Mouse (Mus musculus) midbrain, embryonic 15.5 days (tissue): ENCODE measurements at regions not wholly inside any gene's neighbourhood (a gene's known extent, or its start where the extent isn't known, plus 50 kb on each side); places are given as distances from the start of the nearest gene placed in this dataset.
"Not testable (repeated sequence)": the region's sequence is repeated elsewhere in the genome, so short reads cannot be mapped to it uniquely, and the experiment has no call there.

Experiments used
- ATAC-seq: fragments of 200-750 bp; cut with Nextera tagmentation; replicated peaks from 2 replicates; pipeline ENCODE4 v1.8.0; 2017; ENCODE audit warnings: moderate TSS enrichment
- H3K27ac ChIP-seq: fragments of 300-500 bp; sonication (generic); 2 replicates; pipeline ENCODE4 v1.5.1; 2015; ENCODE audit warnings: mild to moderate bottlenecking, inconsistent platforms
- H3K27me3 ChIP-seq: fragments of 300-500 bp; sonication (generic); replicated peaks from 2 replicates; pipeline ENCODE4 v1.6.1; 2015; ENCODE audit warnings: inconsistent platforms
- H3K36me3 ChIP-seq: fragments of 300-500 bp; sonication (generic); replicated peaks from 2 replicates; pipeline ENCODE4 v1.6.1; 2015; ENCODE audit warnings: inconsistent platforms
- H3K4me1 ChIP-seq: fragments of 300-500 bp; sonication (generic); 2 replicates; pipeline ENCODE4 v1.6.1; 2015; ENCODE audit warnings: inconsistent platforms
- H3K4me2 ChIP-seq: fragments of 300-500 bp; sonication (generic); 2 replicates; pipeline ENCODE4 v1.6.1; 2015; ENCODE audit warnings: inconsistent platforms, mild to moderate bottlenecking, moderate library complexity
- H3K4me3 ChIP-seq: fragments of 300-500 bp; sonication (generic); 2 replicates; pipeline ENCODE4 v1.5.1; 2015; ENCODE audit warnings: mild to moderate bottlenecking, inconsistent platforms
- H3K9ac ChIP-seq: fragments of 300-500 bp; sonication (generic); 2 replicates; pipeline ENCODE4 v1.6.1; 2015; ENCODE audit warnings: mild to moderate bottlenecking, inconsistent platforms
- H3K9me3 ChIP-seq: fragments of 300-500 bp; sonication (generic); 2 replicates; pipeline ENCODE4 v1.6.1; 2016; ENCODE audit warnings: inconsistent platforms
- WGBS: fragments of 180-500 bp; shearing (Covaris S2); methylation state at CpG from one replicate; pipeline ENCODE4 v1.1.7; 2015; ENCODE audit warnings: mixed read lengths; 5-methylcytosine and 5-hydroxymethylcytosine counted together

DNA sequence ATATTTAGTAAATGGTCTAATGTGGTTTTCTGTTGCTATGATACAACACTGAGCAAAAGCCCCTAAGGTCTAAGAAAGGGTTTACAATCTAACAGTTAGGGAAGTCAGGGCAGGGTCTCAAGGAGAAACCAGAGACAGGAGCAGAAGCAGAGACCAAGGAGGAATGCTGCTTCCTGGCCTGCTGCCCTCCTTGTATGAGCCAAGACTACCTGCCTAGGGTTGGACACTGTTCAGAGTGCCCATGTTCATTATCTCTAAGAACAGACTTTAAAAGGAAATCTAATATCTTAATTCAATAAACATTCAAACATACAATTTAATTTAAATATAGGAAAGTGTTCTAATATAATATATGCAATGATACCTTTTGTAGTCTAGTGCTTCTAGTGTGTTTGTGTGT, 63.0 kb upstream of the Tmem106b start:
- no peaks in the 10 kb centered on the region for H3K36me3 ChIP-seq
- no peaks in the 10 kb centered on the region for H3K9me3 ChIP-seq
- H3K9ac ChIP-seq, result no peak overlapping the region
- ATAC-seq, result no peak
- no peak overlapping the region for H3K27ac ChIP-seq
- H3K27me3 ChIP-seq, result no peaks in the 10 kb centered on the region
- no peak overlapping the region for H3K4me3 ChIP-seq
- no peak overlapping the region for H3K4me2 ChIP-seq
- H3K4me1 ChIP-seq, result no peaks in the 10 kb centered on the region

GRCm38 (mm10) chr6:12994701-12995100, 74.9 kb upstream of the Tmem106b start:
- ATAC-seq, result no peak
- WGBS, result 86% methylated on average over 2 of the region's 2 CpGs
- H3K4me2 ChIP-seq, result no peak overlapping the region

GRCm38 (mm10) chr6:12993772-12994171, 75.8 kb upstream of the Tmem106b start:
- Histone ChIP-seq H3K27me3 (no peaks in the 10 kb centered on the region), H3K36me3 (no peaks in the 10 kb centered on the region), H3K27ac (no peak overlapping the region), H3K4me3 (no peak overlapping the region), H3K4me1 (no peaks in the 10 kb centered on the region), H3K9me3 (no peaks in the 10 kb centered on the region), H3K4me2 (no peak overlapping the region), H3K9ac (no peak overlapping the region)
- ATAC-seq, result no peak
- 88% methylated on average over 2 of the region's 2 CpGs for WGBS

More at GRCm38 (mm10) chr6:12994701-12995100, 74.9 kb upstream of the Tmem106b start:
- Histone ChIP-seq H3K9ac (no peak overlapping the region), H3K27ac (no peak overlapping the region), H3K4me3 (no peak overlapping the region), H3K27me3 (no peaks in the 10 kb centered on the region), H3K36me3 (no peaks in the 10 kb centered on the region), H3K4me1 (no peaks in the 10 kb centered on the region), H3K9me3 (no peaks in the 10 kb centered on the region)

DNA sequence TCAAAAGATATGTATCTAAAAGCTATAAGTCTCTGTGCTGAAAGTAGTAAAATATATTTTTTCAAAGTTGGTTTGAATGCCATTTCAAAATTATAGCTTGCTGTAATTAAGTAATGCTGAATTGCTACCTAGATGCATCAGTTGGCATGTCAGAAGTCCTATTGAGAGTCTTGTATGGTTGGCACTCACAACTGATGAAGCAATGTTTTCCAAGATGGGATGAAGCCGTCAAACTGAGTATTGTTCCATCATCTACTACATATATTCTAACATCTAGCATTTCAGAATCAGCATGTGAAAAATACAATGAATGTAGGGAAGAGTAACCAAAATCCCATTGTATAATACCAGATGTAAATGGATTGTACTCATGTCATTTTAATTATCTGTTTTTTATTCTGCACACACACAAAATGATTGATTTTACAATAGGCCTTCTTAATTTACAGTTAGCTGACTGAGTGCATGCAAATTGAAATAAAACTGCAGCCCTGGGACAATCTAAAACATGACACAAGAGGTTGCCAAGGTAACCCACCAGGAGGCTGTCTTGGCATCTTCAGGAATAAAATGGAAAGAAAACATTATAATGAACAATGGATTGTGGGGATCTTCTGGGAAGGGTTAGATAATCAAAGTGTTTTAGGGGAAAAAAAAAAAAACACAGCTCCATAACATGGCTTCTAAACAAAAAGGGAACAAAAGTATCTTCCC, 92.2 kb upstream of the Tmem106b start:
- H3K27ac ChIP-seq, result peak overlapping the region; percentile 65; the same call in 1 of the 2 replicates
- H3K9ac ChIP-seq, result no peak overlapping the region
- H3K4me3 ChIP-seq, result no peak overlapping the region
- peaks cover 7% of the 10 kb centered on the region for H3K4me1 ChIP-seq
- 42% methylated on average over 1 of the region's 1 CpGs for WGBS
- peak; percentile 86 for ATAC-seq
- H3K9me3 ChIP-seq, result no peaks in the 10 kb centered on the region
- no peak overlapping the region for H3K4me2 ChIP-seq
- H3K36me3 ChIP-seq, result no peaks in the 10 kb centered on the region
- H3K27me3 ChIP-seq, result no peaks in the 10 kb centered on the region

- H3K4me1 ChIP-seq, result no peaks in the 10 kb centered on the region
- WGBS, result 62% methylated on average over 1 of the region's 1 CpGs
- H3K36me3 ChIP-seq, result no peaks in the 10 kb centered on the region
- no peak overlapping the region for H3K27ac ChIP-seq
- H3K4me3 ChIP-seq, result no peak overlapping the region
- H3K9ac ChIP-seq, result no peak overlapping the region
- no peaks in the 10 kb centered on the region for H3K9me3 ChIP-seq
- no peaks in the 10 kb centered on the region for H3K27me3 ChIP-seq
- ATAC-seq, result no peak
- no peak overlapping the region for H3K4me2 ChIP-seq
Observed at GRCm38 (mm10) chr6:12971604-12972003, 98.0 kb upstream of the Tmem106b start.

DNA sequence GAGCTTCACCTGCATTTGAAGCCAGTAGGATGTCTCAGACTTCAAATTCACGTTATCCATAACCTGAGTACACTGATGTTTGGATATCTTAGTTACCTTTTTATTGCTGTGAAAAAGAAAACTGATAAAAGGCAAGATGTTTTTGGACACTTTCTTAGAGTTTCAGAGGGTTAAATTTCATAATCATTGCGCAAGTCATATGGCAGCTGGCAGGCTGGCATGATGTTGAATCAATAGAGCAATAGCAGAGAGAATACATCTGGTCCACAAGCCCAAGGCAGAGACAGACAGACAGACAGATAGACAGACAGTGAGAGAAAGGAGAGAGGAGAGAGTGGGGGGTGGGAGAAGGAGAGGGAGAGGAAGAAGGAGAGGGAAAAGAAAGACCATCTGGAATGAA, 102.3 kb upstream of the Tmem106b start:
- 90% methylated on average over 2 of the region's 2 CpGs for WGBS

DNA sequence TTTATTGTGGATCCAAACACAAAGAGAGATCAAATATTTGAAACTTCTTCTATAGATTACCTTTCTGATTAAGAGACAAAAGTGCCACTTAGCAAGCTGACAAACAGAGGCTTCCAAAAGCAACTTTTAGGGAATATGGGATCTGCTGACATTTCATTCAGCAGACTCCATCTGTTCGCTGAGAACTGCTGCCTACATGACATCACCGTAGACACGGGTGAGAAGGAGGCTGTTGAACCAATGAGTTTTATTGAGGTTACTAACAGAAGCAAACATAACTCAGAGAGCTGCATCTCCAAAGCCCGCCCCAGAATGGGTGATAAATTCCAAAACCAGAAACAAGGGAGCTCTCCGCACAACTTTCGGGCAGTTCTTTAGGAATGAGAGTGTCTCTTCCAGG, 111.8 kb upstream of the Tmem106b start:
- no peak overlapping the region for H3K27ac ChIP-seq
- 87% methylated on average over 6 of the region's 6 CpGs for WGBS
- no peaks in the 10 kb centered on the region for H3K27me3 ChIP-seq
- H3K9me3 ChIP-seq, result no peaks in the 10 kb centered on the region
- ATAC-seq, result no peak
- H3K4me1 ChIP-seq, result no peaks in the 10 kb centered on the region
- no peak overlapping the region for H3K4me2 ChIP-seq
- H3K36me3 ChIP-seq, result no peaks in the 10 kb centered on the region
- H3K9ac ChIP-seq, result no peak overlapping the region
- H3K4me3 ChIP-seq, result no peak overlapping the region

More for the DNA sequence above, 102.3 kb upstream of the Tmem106b start:
- Histone ChIP-seq H3K4me1 (no peaks in the 10 kb centered on the region), H3K27ac (no peak overlapping the region), H3K4me2 (no peak overlapping the region), H3K27me3 (no peaks in the 10 kb centered on the region), H3K36me3 (no peaks in the 10 kb centered on the region), H3K9me3 (no peaks in the 10 kb centered on the region), H3K9ac (no peak overlapping the region), H3K4me3 (no peak overlapping the region)
- ATAC-seq, result no peak

- Histone ChIP-seq H3K27ac (no peak overlapping the region), H3K9me3 (no peaks in the 10 kb centered on the region), H3K4me1 (no peaks in the 10 kb centered on the region), H3K9ac (no peak overlapping the region), H3K27me3 (no peaks in the 10 kb centered on the region), H3K4me3 (no peak overlapping the region), H3K36me3 (no peaks in the 10 kb centered on the region), H3K4me2 (no peak overlapping the region)
- WGBS, result 62% methylated on average over 3 of the region's 3 CpGs
- ATAC-seq, result no peak
Observed at GRCm38 (mm10) chr6:12911610-12912009, 157.9 kb upstream of the Tmem106b start.

DNA sequence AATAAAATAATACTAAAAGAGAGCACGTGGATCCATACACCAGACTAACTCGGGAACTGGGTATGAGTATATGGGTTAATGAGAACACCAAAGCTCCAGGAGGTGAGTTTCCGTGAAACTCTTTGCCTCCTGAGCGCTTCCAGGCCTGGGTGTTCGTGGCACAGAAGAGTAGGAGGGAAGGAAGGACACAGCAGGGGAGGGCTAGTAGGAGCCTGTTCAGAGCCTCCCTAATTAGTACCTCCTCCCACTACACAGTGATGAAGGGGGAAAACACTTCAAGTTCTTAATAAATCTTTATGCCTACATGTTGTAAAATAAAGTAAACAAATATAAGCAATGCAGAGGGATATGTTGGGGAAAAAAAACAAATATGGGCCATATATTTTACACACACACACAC, 143.7 kb upstream of the Thsd7a start:
- 67% methylated on average over 5 of the region's 5 CpGs for WGBS
- H3K36me3 ChIP-seq, result no peaks in the 10 kb centered on the region
- H3K27me3 ChIP-seq, result no peaks in the 10 kb centered on the region
- H3K9me3 ChIP-seq, result no peaks in the 10 kb centered on the region
- no peak for ATAC-seq
- H3K9ac ChIP-seq, result no peak overlapping the region
- H3K4me3 ChIP-seq, result no peak overlapping the region
- no peak overlapping the region for H3K4me2 ChIP-seq
- H3K4me1 ChIP-seq, result no peaks in the 10 kb centered on the region
- no peak overlapping the region for H3K27ac ChIP-seq

DNA sequence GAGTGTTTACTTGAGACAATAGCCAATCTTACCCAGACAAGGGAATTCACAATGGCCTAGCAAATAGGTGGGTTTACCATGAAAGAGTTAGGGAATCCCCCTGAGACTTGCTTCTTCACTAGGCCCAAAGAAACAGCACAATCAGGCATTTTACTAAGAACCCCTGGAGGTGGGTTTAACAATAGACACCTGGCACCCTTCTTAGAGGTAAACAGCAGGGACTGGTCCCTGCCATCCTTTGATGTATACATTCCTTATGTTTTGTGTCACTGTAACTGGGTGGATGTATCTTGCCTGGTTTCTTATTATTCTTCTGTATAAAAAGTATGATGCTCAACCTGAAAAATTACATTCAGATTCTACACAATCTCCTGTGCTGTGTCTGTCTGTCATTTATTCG, 127.7 kb upstream of the Thsd7a start:
- not testable (repeated sequence) for H3K36me3 ChIP-seq, H3K4me3 ChIP-seq, H3K4me1 ChIP-seq, H3K27ac ChIP-seq, H3K27me3 ChIP-seq, ATAC-seq, H3K9ac ChIP-seq, H3K9me3 ChIP-seq, H3K4me2 ChIP-seq
- 47% methylated on average over 1 of the region's 1 CpGs for WGBS

- Histone ChIP-seq H3K4me2 (no peak overlapping the region), H3K27ac (no peak overlapping the region), H3K27me3 (no peaks in the 10 kb centered on the region), H3K4me3 (no peak overlapping the region), H3K36me3 (no peaks in the 10 kb centered on the region), H3K9me3 (no peaks in the 10 kb centered on the region), H3K9ac (no peak overlapping the region), H3K4me1 (no peaks in the 10 kb centered on the region)
- ATAC-seq, result no peak
- 28% methylated on average over 4 of the region's 4 CpGs for whole genome bisulfite sequencing
Observed at GRCm38 (mm10) chr6:12876366-12876765, 127.2 kb upstream of the Thsd7a start.

- no peaks in the 10 kb centered on the region for H3K36me3 ChIP-seq
- no peak overlapping the region for H3K27ac ChIP-seq
- H3K27me3 ChIP-seq, result no peaks in the 10 kb centered on the region
- no peaks in the 10 kb centered on the region for H3K9me3 ChIP-seq
- ATAC-seq, result no peak
- no peak overlapping the region for H3K9ac ChIP-seq
- no peak overlapping the region for H3K4me3 ChIP-seq
- H3K4me1 ChIP-seq, result no peaks in the 10 kb centered on the region
- WGBS, result 88% methylated on average over 4 of the region's 4 CpGs
- H3K4me2 ChIP-seq, result no peak overlapping the region
Observed at GRCm38 (mm10) chr6:12868251-12868650, 119.0 kb upstream of the Thsd7a start.

DNA sequence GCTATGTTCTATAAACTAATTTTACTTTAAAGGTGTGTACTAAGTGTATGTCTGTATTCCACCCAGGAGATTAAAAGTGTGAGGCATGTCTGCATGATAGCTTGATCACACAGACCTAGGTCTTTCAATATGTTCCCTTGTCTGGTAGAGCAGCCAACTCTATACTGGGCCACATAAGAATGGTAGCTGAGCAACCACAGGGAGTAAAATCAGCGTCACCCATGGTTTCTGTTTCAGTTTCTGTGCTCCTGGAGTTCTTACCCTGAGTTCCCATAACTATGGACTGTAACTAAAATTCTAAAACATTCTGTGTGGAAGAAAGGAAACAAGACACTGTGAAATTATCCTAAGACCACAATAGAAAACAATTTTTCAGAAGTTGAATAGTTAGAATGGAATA, 102.8 kb upstream of the Thsd7a start:
- Histone ChIP-seq H3K4me2 (no peak overlapping the region), H3K27ac (no peak overlapping the region), H3K27me3 (no peaks in the 10 kb centered on the region), H3K4me3 (no peak overlapping the region), H3K9me3 (no peaks in the 10 kb centered on the region), H3K9ac (no peak overlapping the region), H3K36me3 (no peaks in the 10 kb centered on the region), H3K4me1 (no peaks in the 10 kb centered on the region)
- ATAC-seq, result no peak
- 92% methylated on average over 1 of the region's 1 CpGs for WGBS
